Comparison of ENCODE assay signal across 9 mouse cellular contexts in genomic region chr12:79131178-79131675, GRCm38 (mm10). TPM values are rescaled to one million over a fixed set of nuclear protein-coding genes. Genes with fewer than 3 reads are reported as not detected.
DNase-seq lines count a peak whose midpoint lies in the region; ATAC-seq and TF ChIP-seq lines count a peak whose summit lies in the region.
"Had no signal": no experiment of that assay in that cellular context is flagged by ENCODE, and none has a peak within 500 bp of the region (broad histone marks: within the 10 kb centered on the region; RNA-seq: fewer than 3 reads in every experiment).

No protein-coding gene starts in this region.

- H3K4me3 ChIP-seq in thymus, adult 2 months (ENCODE audit: control insufficient read depth, insufficient read depth, low read length), result peak overlapping the region; percentile 38
- H3K4me3 ChIP-seq in intestine, embryonic 16.5 days (ENCODE audit: low read length), result peak overlapping the region; percentile 44
- peak overlapping the region; percentile 55 for H3K4me3 ChIP-seq in neural tube, embryonic 13.5 days

- peaks cover 14% of the 10 kb centered on the region for H3K27me3 ChIP-seq in thymus, adult 2 months (ENCODE audit: control insufficient read depth, insufficient read depth, low read length)
- H3K27me3 ChIP-seq in intestine, embryonic 16.5 days (replicated peaks; ENCODE audit: control insufficient read depth, insufficient read depth, low read length), result peaks cover 21% of the 10 kb centered on the region
- H3K27me3 ChIP-seq in neural tube, embryonic 13.5 days, result peaks cover 41% of the 10 kb centered on the region

- H3K9ac ChIP-seq in intestine, embryonic 16.5 days (ENCODE audit: low read depth, low read length), result peak overlapping the region; percentile 41; the same call in 1 of the 2 replicates
- peak overlapping the region; percentile 68 for H3K9ac ChIP-seq in neural tube, embryonic 13.5 days

- peak overlapping the region; percentile 91 for H3K4me2 ChIP-seq in intestine, embryonic 16.5 days (ENCODE audit: low read depth, low read length)
- H3K4me2 ChIP-seq in neural tube, embryonic 13.5 days, result peak overlapping the region; percentile 89

- H3K4me1 ChIP-seq in thymus, adult 2 months (replicated peaks; ENCODE audit: control insufficient read depth, insufficient read depth, low read length), result peaks cover 9% of the 10 kb centered on the region
- H3K4me1 ChIP-seq in intestine, embryonic 16.5 days (ENCODE audit: control insufficient read depth, insufficient read depth, low read length), result peaks cover 8% of the 10 kb centered on the region; the same call in 1 of the 2 replicates
- H3K4me1 ChIP-seq in neural tube, embryonic 13.5 days (replicated peaks), result peaks cover 21% of the 10 kb centered on the region; the same call in 1 of the 2 replicates

- TF ChIP-seq POLR2A in thymus, adult 2 months (IDR thresholded peaks at IDR 0.05; ENCODE audit: control insufficient read depth, extremely low read depth, insufficient read depth, low read length, poor library complexity), result no peak

- H3K27ac ChIP-seq in thymus, adult 2 months (ENCODE audit: control insufficient read depth, insufficient read depth, low read length), result no peak overlapping the region
- no peak overlapping the region for H3K27ac ChIP-seq in intestine, embryonic 16.5 days (ENCODE audit: low read length)
- H3K27ac ChIP-seq in neural tube, embryonic 13.5 days (replicated peaks), result peak overlapping the region; percentile 57
- H3K27ac ChIP-seq: macrophage had no signal

- no peaks in the 10 kb centered on the region for H3K9me3 ChIP-seq in intestine, embryonic 16.5 days (ENCODE audit: control insufficient read depth, low read length)
- no peaks in the 10 kb centered on the region for H3K9me3 ChIP-seq in neural tube, embryonic 13.5 days

- intact Hi-C loops in left cerebral cortex, postnatal 4 days (cut with DNase I), result no loop called here

- DNase-seq in frontal cortex, postnatal 36 days (ENCODE audit: low spot score in 2 of 2), result no peak
- DNase-seq in thymus, adult 2 months, result no peak
- no peak for DNase-seq in thymus, postnatal 10 days (ENCODE audit: low spot score in 2 of 2)
- no peak for DNase-seq in left cerebral cortex, postnatal 4 days
- no peak for DNase-seq in gastrocnemius, postnatal 10 days

- no peak for TF ChIP-seq CTCF in thymus, adult 2 months (IDR thresholded peaks at IDR 0.05; ENCODE audit: borderline replicate concordance, control insufficient read depth, extremely low read depth, insufficient read depth, low read length, poor library complexity)

- no peaks in the 10 kb centered on the region for H3K36me3 ChIP-seq in thymus, adult 2 months (ENCODE audit: control insufficient read depth, insufficient read depth, low read length)
- no peaks in the 10 kb centered on the region for H3K36me3 ChIP-seq in intestine, embryonic 16.5 days (ENCODE audit: control insufficient read depth, insufficient read depth, low read length)
- H3K36me3 ChIP-seq in neural tube, embryonic 13.5 days, result no peaks in the 10 kb centered on the region

- WGBS in thymus, adult 2 months, result 6% methylated on average over 22 of the region's 22 CpGs
- 3% methylated on average over 22 of the region's 22 CpGs for WGBS in intestine, embryonic 16.5 days
- WGBS in neural tube, embryonic 13.5 days, result under 1% methylated on average over 22 of the region's 22 CpGs

- 0 out of 2 replicates have a peak, but pooled peaks have one; percentile 19 for ATAC-seq in frontal cortex, adult (ENCODE audit: low TSS enrichment)
- ATAC-seq in intestine, embryonic 16.5 days, result no peak
- ATAC-seq in neural tube, embryonic 13.5 days (ENCODE audit: low read depth), result 0 out of 2 replicates have a peak, but pooled peaks have one; percentile 30

RNA-seq across cellular contexts. Expression of gene Arg2, which starts 0.7 kb away (rescaled TPM):
- polyA plus RNA-seq in thymus, adult 2 months (2012; rRNA removed), result 3.2 and 5.1 TPM in 2 replicates
- 0.75 and 0.82 TPM in 2 replicates for polyA plus RNA-seq in intestine, embryonic 16.5 days (2015; fragmentation: Nextera tagmentation; extraction: Ambion mirVana)
- polyA plus RNA-seq in neural tube, embryonic 13.5 days (2015; fragmentation: Nextera tagmentation; extraction: Ambion mirVana), result 33.1 and 35.5 TPM in 2 replicates
- 10 to 100 TPM; 13.6 to 14.0 TPM for total RNA-seq in left cerebral cortex, postnatal 4 days (2021)
- total RNA-seq in gastrocnemius, postnatal 10 days (2021), result not detected

RNA-seq across cellular contexts. Expression of gene Vti1b, which starts 41.2 kb away (rescaled TPM):
- polyA plus RNA-seq in thymus, adult 2 months (2012; rRNA removed), result 25.4 and 25.8 TPM in 2 replicates
- 111 and 117 TPM in 2 replicates for polyA plus RNA-seq in intestine, embryonic 16.5 days (2015; fragmentation: Nextera tagmentation; extraction: Ambion mirVana)
- 201 and 207 TPM in 2 replicates for polyA plus RNA-seq in neural tube, embryonic 13.5 days (2015; fragmentation: Nextera tagmentation; extraction: Ambion mirVana)
- total RNA-seq in left cerebral cortex, postnatal 4 days (2021), result 100 to 1,000 TPM; 153 to 159 TPM
- 10 to 100 TPM; 50.3 to 60.1 TPM for total RNA-seq in gastrocnemius, postnatal 10 days (2021)

RNA-seq across cellular contexts. Expression of gene Pigh, which starts 41.8 kb away (rescaled TPM):
- 21.3 and 23.6 TPM in 2 replicates for polyA plus RNA-seq in thymus, adult 2 months (2012; rRNA removed)
- polyA plus RNA-seq in intestine, embryonic 16.5 days (2015; fragmentation: Nextera tagmentation; extraction: Ambion mirVana), result 26.2 and 27.6 TPM in 2 replicates
- 21.7 and 24.1 TPM in 2 replicates for polyA plus RNA-seq in neural tube, embryonic 13.5 days (2015; fragmentation: Nextera tagmentation; extraction: Ambion mirVana)
- total RNA-seq in left cerebral cortex, postnatal 4 days (2021), result 1 to 10 TPM; 8.9 to 9.5 TPM
- total RNA-seq in gastrocnemius, postnatal 10 days (2021), result 1 to 10 TPM; 2.8 to 3.1 TPM
